Mouse (Mus musculus) ES-E14 (cell line): ENCODE measurements around the gene Gm3045. TPM values are rescaled to one million over a fixed set of nuclear protein-coding genes. Genes with fewer than 3 reads are reported as not detected.
A peak's percentile ranks its signal among the peaks of the same experiment; 100 is the strongest.

Experiments
- DNase-seq: peaks from one replicate; pipeline ENCODE4 v3.0.0-alpha.2; 2013; ENCODE audit warnings: low read depth, low spot score
- H3K27ac ChIP-seq: 2 replicates; pipeline ENCODE4 v1.5.1; 2012; ENCODE audit warnings: low read depth, mild to moderate bottlenecking, low read length, moderate library complexity, mixed read lengths; ENCODE audit not compliant: poor library complexity, insufficient read depth, severe bottlenecking
- H3K36me3 ChIP-seq: 2 replicates; pipeline ENCODE4 v1.6.1; 2012; ENCODE audit warnings: mild to moderate bottlenecking, low read length, moderate library complexity, mixed read lengths; ENCODE audit not compliant: control insufficient read depth, poor library complexity, insufficient read depth, severe bottlenecking
- H3K4me1 ChIP-seq, 2 experiments: fragments of 150-350 bp in 1 of 2; sonication (generic) in 1 of 2; 2 replicates each; pipeline ENCODE4 v1.6.1; 2012; ENCODE audit warnings: low read length in 2 of 2, mild to moderate bottlenecking in 1 of 2, mixed read lengths in 1 of 2; ENCODE audit not compliant: control insufficient read depth in 2 of 2, insufficient read depth in 2 of 2, poor library complexity in 1 of 2
- H3K4me3 ChIP-seq, 2 experiments: fragments of 150-350 bp in 1 of 2; sonication (generic) in 1 of 2; 2 replicates each; pipeline ENCODE4 v1.5.1; 2012; ENCODE audit warnings: low read length in 2 of 2, low read depth in 1 of 2, mild to moderate bottlenecking in 1 of 2, mixed read lengths in 1 of 2; ENCODE audit not compliant: insufficient read depth in 1 of 2, poor library complexity in 1 of 2, severe bottlenecking in 1 of 2
- H3K9ac ChIP-seq: 2 replicates; pipeline ENCODE4 v1.6.1; 2012; ENCODE audit warnings: low read depth, mild to moderate bottlenecking, low read length, mixed read lengths; ENCODE audit not compliant: poor library complexity, insufficient read depth, severe bottlenecking
- H3K9me3 ChIP-seq: fragments of 150-350 bp; sonication (generic); 2 replicates; pipeline ENCODE4 v1.6.1; 2012; ENCODE audit warnings: low read depth, mild to moderate bottlenecking, low read length; ENCODE audit not compliant: control insufficient read depth, insufficient read depth
- CHD2 ChIP-seq: IDR thresholded peaks from 2 replicates; pipeline ENCODE4 v1.6.1; 2014; ENCODE audit warnings: mild to moderate bottlenecking, low read depth, low read length, inconsistent platforms
- HCFC1 ChIP-seq: IDR thresholded peaks from 2 replicates; pipeline ENCODE4 v1.6.1; 2012; ENCODE audit warnings: low read length, inconsistent platforms, borderline replicate concordance; ENCODE audit not compliant: insufficient read depth
- MAFK ChIP-seq: IDR thresholded peaks from 2 replicates; pipeline ENCODE4 v1.6.1; 2014; ENCODE audit warnings: mild to moderate bottlenecking, low read depth, low read length, inconsistent platforms; ENCODE audit not compliant: insufficient read depth
- ZC3H11A ChIP-seq: IDR thresholded peaks from 2 replicates; pipeline ENCODE4 v1.6.1; 2012; ENCODE audit warnings: low read depth, mild to moderate bottlenecking, inconsistent platforms, low read length, borderline replicate concordance
- ZNF384 ChIP-seq: IDR thresholded peaks from 2 replicates; pipeline ENCODE4 v1.6.1; 2012; ENCODE audit warnings: low read depth, low read length, inconsistent platforms
- in situ Hi-C, 2 experiments: fragments of 600-800 bp; cut with MboI; formaldehyde crosslinking; loops; one replicate each; pipeline ENCODE4 v1.15.1; 2025; ENCODE audit warnings: low sequenced_read_pairs in 2 of 2, inconsistent platforms in 1 of 2; ENCODE audit not compliant: unreplicated experiment in 2 of 2
- total RNA-seq: library from RNA; depleted of rRNA; stranded (reverse); fragments of 300-350 nt; gene quantifications from 2 replicates; pipeline ENCODE4 v1.2.3, GENCODE M21; 2012

Gene Gm3045
- total RNA-seq, 1 experiment: not detected

GRCm38 (mm10) chr13:56433466-56433865 lies 7.1 kb downstream of the Gm3045 start:
- DNase-seq: peak; percentile 85
- no peaks in the 10 kb centered on the region for H3K9me3 ChIP-seq
- peak overlapping the region; percentile 56; the same call in 1 of the 2 replicates for H3K9ac ChIP-seq
- in situ Hi-C loops: loop anchor here in 1 of 2 experiments (25.0 kb wide), 1 partner anchor 146 kb away; the partner anchor contains the start of gene Cxcl14
- TF ChIP-seq ZNF384: no peak
- TF ChIP-seq ZC3H11A: peak; percentile 52; the same call in 1 of the 2 replicates
- TF ChIP-seq HCFC1: no peak
- no peak for TF ChIP-seq MAFK
- H3K36me3 ChIP-seq: no peaks in the 10 kb centered on the region
- H3K4me3 ChIP-seq: peak overlapping the region; percentile 38 to 41; a peak in 3 of 4 replicates
- no peak overlapping the region for H3K27ac ChIP-seq
- peaks cover 2 to 20% of the 10 kb centered on the region in 2 experiments; a peak in 1 of 4 replicates for H3K4me1 ChIP-seq

- no peak for DNase-seq
- Histone ChIP-seq H3K4me1 (peaks cover 0 to 20% of the 10 kb centered on the region in 2 experiments; a peak in 1 of 4 replicates), H3K36me3 (no peaks in the 10 kb centered on the region), H3K9me3 (no peaks in the 10 kb centered on the region), H3K27ac (no peak overlapping the region), H3K9ac (no peak overlapping the region), H3K4me3 (no peak overlapping the region)
- in situ Hi-C loops: loop anchor here in 1 of 2 experiments (25.0 kb wide), 1 partner anchor 147 kb away; the partner anchor contains the start of gene Cxcl14
- TF ChIP-seq ZNF384 (no peak), MAFK (no peak), HCFC1 (no peak), ZC3H11A (no peak), CHD2 (no peak)
Observed at GRCm38 (mm10) chr13:56434311-56434751, 7.9 kb downstream of the Gm3045 start.

DNA sequence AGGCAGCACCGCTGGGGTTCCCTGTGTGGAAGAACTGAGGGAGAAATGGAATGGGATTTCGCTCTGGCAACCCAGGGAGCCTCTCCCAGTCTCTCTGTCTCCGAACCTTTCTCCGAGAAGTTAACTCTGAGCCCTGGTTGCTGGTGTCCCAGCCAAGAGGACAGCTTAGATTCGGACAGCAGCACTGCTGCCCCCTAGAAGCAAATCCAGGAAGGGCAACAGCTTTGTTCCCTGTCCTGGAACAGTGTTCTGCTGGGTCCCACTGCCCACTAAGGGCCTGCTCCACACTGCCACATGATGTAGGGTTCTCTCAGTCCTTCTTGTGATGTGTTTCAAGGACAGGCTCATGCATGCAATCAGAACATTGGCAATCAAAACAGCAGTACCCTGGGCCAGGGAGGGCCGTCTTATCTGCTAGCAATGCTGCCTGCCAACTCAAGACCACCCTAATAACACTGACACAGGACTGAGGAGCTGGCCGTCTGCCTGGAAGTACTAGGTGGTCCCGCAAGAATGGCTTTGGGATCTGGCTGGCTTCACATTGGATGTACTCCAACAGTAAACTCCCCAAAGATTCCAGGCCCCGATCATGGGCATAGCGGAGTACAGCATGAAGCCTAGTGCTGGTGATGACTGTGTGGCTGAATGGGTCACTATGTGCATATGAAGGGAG lies 9.4 kb downstream of the Gm3045 start:
- DNase-seq: no peak
- no peak for TF ChIP-seq CHD2
- TF ChIP-seq ZC3H11A: no peak
- TF ChIP-seq HCFC1: no peak
- no peak for TF ChIP-seq ZNF384
- TF ChIP-seq MAFK: no peak
- H3K9ac ChIP-seq: no peak overlapping the region
- in situ Hi-C loops: loop anchor here in 1 of 2 experiments (25.0 kb wide), 1 partner anchor 148 kb away; the partner anchor contains the start of gene Cxcl14
- peaks cover 0 to 17% of the 10 kb centered on the region in 2 experiments; a peak in 1 of 4 replicates for H3K4me1 ChIP-seq
- H3K27ac ChIP-seq: no peak overlapping the region
- H3K4me3 ChIP-seq: no peak overlapping the region
- no peaks in the 10 kb centered on the region for H3K9me3 ChIP-seq
- no peaks in the 10 kb centered on the region for H3K36me3 ChIP-seq

DNA sequence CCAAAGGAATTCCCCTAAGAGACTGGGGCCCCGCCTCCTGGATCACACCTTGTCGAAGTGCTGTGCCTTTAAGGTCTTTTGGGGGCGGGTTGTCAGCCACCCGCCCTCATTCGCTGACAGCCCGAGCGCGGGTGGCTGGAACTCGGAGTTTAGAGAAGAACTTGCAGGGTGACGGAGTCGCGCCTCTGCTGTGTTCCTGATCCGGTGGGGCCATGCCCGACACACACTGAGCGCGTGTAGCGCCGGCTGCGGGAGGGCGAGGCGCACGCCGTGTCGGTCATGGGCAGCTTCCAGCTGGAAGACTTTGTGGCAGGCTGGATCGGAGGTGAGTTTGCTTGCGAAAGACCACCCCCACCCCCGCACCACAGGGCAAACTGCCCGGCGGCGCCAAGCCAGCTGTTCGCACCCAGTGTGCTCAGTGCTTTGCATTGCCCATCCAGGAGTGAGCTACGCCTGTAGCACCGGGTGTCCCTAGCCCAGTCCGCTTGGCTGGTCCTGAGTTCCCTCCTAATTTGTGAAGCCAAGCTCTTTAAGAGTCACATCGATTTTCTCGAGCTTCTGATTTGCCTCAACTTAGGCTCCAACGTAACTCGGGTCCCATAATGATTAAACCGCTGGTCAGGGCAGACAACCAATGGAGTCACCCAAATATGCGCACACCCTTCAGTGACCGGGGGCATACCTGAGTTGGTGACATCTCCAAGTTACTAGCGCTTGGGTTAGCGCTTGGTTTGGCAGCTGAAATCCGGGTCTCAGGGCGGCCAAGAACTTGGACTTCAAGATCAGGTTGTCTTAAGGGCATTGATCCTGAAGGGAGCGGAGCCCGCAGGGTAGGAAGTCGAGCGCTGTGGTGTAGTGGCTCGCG lies 12.0 kb downstream of the Gm3045 start, which contains the start of gene Slc25a48:
TSS of gene Slc25a48 (plus strand) at position 145 of the 865 bp plus-strand sequence.
- Histone ChIP-seq H3K9ac (no peak within 1 kb of the TSS), H3K4me1 (peaks cover 0 to 11% of the 10 kb centered on the region in 2 experiments; a peak in 1 of 4 replicates), H3K36me3 (no peaks in the 10 kb centered on the region), H3K4me3 (peak within 1 kb of the TSS; percentile 16 to 35; a peak in 3 of 4 replicates), H3K9me3 (no peaks in the 10 kb centered on the region), H3K27ac (no peak within 1 kb of the TSS)
- no peak for TF ChIP-seq HCFC1
- in situ Hi-C loops: loop anchor here in 1 of 2 experiments (25.0 kb wide), 1 partner anchor 151 kb away; the partner anchor contains the start of gene Cxcl14
- DNase-seq: no peak
